Mouse (Mus musculus) bone marrow macrophage, adult 2 months (primary cell): ENCODE results near the gene Pard3.

Source experiments
- CTCF ChIP-seq: IDR thresholded peaks from 2 replicates; pipeline ENCODE4 v1.5.1; 2012; ENCODE audit warnings: low read depth, mild to moderate bottlenecking, low read length, moderate library complexity
- POLR2A ChIP-seq: IDR thresholded peaks from 2 replicates; pipeline ENCODE4 v1.6.1; 2012; ENCODE audit warnings: mild to moderate bottlenecking, low read depth, low read length, borderline replicate concordance

DNA sequence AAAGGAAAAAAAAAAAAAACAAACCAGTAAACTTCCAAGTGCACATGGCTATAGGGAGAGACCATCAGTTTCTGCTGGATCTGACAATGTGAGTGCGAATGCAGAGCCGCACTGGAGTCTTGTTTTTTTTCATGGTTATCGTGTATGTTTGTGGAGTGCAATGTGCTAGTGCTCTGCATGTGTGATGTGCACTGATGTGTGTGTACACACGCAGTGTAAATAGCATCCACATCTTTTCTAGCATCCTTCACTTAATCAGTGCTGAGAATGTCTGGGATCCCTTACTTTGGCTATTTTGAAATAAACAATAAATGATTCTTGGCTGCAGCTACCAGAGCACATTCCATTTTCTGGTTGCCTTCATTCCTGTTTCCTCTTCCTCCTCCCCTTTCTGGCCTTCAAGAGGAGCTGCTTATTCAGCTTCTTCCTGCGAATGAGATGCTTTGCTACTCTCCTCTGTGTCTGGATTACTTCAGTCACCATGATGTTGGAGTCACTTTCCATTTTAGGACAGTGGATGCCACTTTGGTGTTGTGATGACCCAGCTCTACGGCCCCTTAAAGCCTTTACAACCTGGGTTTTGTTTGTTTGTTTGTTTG is 239.3 kb downstream of the Pard3 start:
- TF ChIP-seq CTCF (no peak), POLR2A (no peak)
